Mouse (Mus musculus) frontal cortex, postnatal 25 days (tissue): Measurements from ENCODE around the gene St6gal1.
A peak's percentile ranks its signal among the peaks of the same experiment; 100 is the strongest.
"Not testable (repeated sequence)": the region's sequence is repeated elsewhere in the genome, so short reads cannot be mapped to it uniquely, and the experiment has no call there.

Experiments used
- DNase-seq, 2 experiments: peaks; one replicate each; pipeline ENCODE4 v3.0.0; 2022; ENCODE audit warnings: low spot score in 2 of 2

Gene St6gal1

DNA sequence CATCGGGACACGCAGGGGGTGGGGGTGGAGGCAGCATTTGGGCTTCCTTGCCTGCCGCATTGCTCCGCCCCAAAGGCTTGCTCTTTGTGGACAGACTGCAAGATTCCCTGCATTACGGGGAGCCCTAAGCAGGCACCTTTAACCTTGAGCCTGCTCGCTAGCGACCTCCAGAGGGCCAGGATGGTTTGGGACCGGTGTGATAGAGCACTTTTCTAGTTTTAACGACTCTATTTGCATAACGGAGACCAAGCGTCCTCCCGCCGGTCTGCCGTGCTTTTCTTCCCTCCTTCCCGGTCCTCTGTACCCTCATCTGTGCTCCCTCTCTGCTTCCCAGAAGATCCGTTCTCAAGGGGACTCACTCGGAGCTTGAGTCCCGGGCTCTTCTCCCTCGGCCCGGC is at the start of gene St6gal1:
Gene St6gal1 (plus strand): TSS at position 70 of the 398 bp plus-strand sequence.
- peak; percentile 63 to 65 for DNase-seq

- no peak for DNase-seq
Measured at GRCm38 (mm10) chr16:23174855-23175254, 49.7 kb upstream of the St6gal1 start.

DNA sequence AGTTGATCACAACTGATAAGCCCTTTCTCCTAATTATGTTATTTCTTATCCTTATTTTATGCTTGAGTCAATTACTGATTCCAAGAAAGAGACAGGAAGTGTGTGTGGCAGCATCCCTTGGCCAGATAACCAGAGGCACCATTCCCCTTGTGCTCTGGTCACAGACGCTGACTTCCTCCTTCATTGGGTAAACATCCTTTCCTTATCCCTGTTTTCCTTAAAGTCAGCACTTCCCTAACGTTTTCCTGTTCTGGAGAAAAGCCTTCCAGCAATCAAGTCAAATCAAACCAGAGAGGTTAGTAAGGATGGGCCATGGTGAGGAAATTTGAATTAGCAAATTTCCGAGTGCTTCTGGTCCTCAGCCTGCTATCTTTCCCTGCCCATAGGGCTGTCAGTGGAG is 48.6 kb upstream of the St6gal1 start:
- DNase-seq: no peak

GRCm38 (mm10) chr16:23177856-23178255 is 46.7 kb upstream of the St6gal1 start:
- no peak for DNase-seq

- DNase-seq: no peak
Measured at GRCm38 (mm10) chr16:23178796-23179195, 45.7 kb upstream of the St6gal1 start.

DNA sequence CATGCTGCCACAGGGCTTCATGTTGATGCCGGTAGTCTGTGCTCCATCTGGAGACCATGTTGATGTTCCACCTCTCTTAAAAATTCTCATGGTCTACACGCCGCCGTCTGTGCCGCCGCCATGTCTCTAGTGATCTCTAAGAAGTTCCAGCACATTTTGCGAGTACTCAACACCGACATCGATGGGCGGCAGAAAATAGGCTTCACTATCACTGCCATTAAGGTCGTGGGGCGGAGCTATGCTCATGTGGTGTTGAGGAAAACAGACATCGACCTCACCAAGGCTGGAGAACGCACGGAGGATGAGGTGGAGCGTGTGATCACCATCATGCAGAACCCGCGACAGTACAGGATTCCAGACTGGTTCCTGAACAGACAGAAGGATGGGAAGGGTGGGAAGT is 45.1 kb upstream of the St6gal1 start:
- not testable (repeated sequence) for DNase-seq

DNA sequence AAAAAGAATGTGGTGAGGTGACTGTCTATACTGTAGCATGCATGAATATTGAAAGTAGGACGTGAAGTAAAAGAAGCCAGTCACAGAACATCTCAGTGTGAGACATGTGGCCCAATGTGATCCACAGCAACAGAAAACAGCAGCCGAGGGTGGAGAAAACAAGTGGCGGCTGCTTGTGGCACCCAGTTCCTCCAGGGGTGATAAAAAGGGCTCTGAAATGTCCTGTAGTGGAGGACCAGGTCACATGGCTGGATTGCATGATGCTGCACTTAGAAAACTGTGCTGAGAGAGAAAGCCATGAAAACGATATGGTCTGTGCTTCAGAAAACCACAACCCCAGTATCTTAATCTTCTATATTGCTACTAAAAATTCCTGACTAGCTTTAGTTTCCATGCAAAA is 43.5 kb upstream of the St6gal1 start:
- DNase-seq: no peak

GRCm38 (mm10) chr16:23181487-23181886 is 43.1 kb upstream of the St6gal1 start:
- DNase-seq: no peak

GRCm38 (mm10) chr16:23181942-23182597 is 42.5 kb upstream of the St6gal1 start:
- DNase-seq: no peak

DNA sequence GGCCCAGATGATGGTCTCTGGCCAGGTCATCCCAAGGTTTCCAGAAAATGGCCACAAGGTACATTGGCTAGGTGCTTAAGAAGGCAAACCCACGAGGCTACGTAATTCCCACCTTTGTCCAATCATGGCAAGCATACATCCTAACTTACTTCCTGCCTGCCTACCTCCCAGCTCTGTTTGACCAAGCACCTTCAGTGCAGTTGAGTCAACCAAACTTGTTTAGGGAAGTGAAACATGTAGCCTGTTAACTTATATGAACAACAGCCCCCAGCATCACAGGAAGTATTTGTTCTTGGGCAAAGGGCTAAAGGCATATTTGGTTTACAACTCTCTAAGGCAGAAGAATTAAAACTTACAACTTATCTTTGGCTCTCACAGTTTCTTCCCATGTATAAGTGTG is 38.7 kb upstream of the St6gal1 start:
- DNase-seq: no peak

GRCm38 (mm10) chr16:23186418-23186817 is 38.1 kb upstream of the St6gal1 start:
- no peak for DNase-seq

DNA sequence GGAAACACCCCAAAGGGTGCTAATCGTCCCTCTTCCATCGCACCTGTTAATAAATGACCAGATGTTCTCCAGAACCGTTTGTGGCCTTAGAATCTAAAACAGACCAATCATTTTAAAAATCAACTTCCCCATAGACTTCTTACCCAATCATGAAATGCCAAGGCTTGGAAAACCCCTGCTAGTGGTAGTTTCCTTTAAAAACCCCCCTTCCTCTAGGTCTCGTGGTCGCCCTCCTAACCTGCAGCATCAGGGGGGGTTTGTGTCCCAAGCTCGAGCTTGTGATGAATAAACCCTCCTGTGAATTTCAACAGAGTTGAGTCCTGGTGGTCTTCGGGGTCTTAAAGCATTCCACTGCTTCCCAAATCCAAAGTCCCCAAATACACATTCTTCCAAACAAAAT is 36.6 kb upstream of the St6gal1 start:
- no peak for DNase-seq

- DNase-seq: no peak
Measured at GRCm38 (mm10) chr16:23189612-23190011, 34.9 kb upstream of the St6gal1 start.

GRCm38 (mm10) chr16:23191560-23192242 is 32.8 kb upstream of the St6gal1 start:
- no peak for DNase-seq

DNA sequence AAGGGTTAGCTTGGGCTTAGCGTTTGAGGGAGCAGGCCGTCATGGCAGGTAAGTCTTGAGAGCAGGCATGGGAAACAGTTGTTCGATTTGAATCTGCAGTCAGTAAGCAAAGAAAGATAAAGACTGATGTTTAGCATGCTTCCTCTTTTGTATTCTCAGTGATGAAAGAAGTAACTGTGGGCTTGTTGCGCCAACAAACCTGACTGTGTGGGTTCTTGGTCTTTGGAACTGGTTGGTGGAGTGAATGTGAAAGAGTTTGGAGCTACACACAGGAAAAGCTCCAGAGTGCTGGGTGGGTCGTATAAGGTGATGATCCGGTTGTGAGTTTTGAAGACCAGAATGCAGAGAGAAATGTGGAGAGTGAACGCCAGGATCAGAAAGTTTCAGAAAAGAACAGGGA is 28.9 kb upstream of the St6gal1 start:
- no peak for DNase-seq

GRCm38 (mm10) chr16:23196296-23196695 is 28.2 kb upstream of the St6gal1 start:
- no peak for DNase-seq

DNA sequence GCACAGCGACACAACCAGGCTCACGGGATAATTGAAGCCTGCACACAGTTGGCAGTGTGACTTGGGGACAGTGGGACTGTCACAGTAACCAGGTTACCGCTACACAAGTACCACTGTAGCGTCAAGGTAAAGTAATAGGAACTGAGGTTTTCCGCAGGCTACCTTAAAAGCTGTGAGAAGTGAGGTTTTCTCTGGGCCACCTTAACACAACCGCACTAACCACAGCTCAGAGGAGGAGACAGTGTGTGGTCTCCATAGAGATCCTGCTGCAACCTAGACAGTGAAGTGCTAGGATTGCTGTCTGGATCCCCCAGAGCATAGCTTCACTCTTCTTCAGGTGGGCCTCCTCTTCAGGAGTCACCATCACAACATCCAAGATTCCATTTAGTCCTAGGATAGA is 27.7 kb upstream of the St6gal1 start:
- DNase-seq: no peak

DNA sequence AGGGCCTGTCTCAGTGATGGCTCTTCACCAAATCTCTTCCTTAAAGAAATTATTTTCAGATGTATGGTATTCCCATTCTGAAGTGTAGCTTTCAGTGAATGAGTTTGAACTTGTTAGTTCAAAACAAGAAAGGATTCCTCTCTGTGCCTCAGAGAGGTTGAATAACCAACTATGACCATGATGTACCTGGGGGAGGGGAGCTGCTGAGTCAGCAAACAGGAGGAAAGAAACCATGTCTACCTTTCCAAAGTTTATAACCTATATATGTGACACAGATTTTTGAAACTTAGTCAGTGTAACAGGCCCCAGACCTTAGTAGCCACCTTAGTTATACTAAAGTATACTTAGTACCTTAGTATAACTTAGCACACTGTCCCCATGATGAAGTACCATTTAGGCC is 23.0 kb upstream of the St6gal1 start:
- no peak for DNase-seq

GRCm38 (mm10) chr16:23214314-23214713 is 10.2 kb upstream of the St6gal1 start:
- no peak for DNase-seq

GRCm38 (mm10) chr16:23215241-23215900 is 9.2 kb upstream of the St6gal1 start:
- no peak for DNase-seq

DNA sequence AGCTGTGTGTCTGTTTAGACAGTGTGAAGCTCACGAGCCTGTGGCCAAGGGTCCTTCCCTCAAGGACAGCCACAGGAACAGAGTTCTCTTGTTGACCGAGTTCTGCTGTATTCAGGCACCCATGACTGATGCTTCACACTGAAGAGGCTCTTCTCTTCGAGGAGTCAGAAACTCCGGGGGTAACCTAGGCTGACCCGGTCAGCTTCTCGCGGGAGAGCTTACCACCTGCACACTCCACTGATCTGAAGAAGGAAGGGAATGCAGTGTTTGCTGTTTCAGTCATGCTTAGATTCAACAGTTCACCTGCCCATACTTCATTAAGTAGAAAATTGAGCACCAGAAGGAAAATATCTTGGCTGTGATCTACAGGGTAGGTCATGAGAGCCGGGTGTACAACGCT is 8.2 kb upstream of the St6gal1 start:
- no peak for DNase-seq

- DNase-seq: no peak
Measured at GRCm38 (mm10) chr16:23218313-23218712, 6.2 kb upstream of the St6gal1 start.
